Mouse (Mus musculus) lung, postnatal 14 days (tissue): ENCODE measurements at regions not wholly inside any gene's neighbourhood (a gene's known extent, or its start where the extent isn't known, plus 50 kb on each side); places are given as distances from the start of the nearest gene placed in this dataset.

Source experiments
- DNase-seq: peaks from one replicate; pipeline ENCODE4 v3.0.0; 2021

DNA sequence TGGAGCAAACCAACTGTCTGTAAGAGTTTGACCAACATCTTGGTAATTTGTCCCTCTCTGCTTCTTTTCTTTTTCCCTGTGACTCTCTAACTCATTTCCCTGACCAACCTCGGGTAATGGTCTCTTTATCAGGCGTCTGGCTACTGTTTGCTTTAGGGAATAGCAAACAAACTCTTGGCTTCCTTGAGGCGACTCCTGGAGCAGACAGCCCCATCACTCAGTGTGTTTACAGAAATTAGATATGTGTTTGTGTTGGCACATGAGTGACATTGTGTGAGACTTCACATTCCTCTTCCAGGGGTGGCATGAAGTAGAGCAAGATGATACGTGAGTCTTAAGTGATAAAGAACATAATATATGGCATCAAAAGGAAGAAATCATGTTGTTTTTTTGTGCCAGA is 195.7 kb upstream of the Hhip start:
- no peak for DNase-seq

DNA sequence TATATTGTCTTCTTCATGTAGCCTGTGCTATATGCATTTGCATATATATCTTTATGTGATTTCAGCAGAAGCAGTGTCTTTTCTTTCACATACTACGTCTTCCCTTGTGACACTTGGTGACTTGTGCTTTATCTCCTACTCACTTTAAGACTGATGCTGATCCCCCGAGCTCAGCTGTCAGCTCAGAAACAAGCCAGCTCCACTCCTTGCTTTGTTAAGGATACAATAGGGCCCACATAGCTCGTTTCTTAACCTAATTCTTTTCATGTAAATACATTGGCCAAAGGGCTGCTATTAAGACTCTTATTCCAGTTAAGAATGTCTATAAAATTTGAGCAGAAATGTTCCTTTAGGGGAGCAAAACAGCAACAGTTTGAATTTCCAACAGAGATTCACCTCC is 193.8 kb upstream of the Hhip start:
- no peak for DNase-seq

DNA sequence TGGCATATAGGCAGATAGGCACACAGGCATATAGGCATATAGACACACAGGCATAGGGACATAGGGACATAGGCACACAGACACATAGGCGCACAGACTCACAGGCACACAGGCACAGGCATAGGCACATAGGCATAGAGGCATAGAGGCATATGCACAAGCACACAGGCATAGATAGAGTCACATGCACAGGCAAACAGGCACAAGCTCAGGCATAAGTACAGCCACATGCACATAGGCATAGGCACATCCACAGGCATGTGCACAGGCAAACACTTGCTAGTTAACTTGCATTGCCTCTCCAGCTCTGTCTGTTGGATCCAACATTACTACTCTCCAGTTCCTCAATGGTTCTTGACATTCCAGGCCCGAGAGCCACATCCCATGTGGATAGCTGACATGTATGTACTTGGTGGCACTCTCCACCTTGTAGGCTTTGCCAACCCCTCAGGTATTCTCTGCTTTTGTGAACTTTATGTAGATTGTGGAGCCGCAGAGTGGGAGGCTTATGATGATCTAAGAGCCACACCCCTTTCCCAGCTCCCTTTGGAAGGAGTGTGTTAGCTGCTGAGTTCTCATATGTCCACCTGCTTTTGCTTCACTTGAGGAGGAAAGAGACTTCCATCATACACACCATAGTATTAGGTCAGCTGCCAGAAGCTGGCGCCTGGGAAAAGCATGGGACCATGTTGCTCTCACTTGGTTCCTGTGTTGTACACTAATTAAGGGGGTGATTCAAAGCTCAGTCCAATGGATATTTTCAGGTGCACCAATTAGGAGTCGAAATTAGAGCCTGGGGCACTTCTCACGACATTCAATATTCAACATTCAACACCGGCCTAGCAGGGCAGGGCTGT is 192.7 kb upstream of the Hhip start:
- DNase-seq: no peak

DNA sequence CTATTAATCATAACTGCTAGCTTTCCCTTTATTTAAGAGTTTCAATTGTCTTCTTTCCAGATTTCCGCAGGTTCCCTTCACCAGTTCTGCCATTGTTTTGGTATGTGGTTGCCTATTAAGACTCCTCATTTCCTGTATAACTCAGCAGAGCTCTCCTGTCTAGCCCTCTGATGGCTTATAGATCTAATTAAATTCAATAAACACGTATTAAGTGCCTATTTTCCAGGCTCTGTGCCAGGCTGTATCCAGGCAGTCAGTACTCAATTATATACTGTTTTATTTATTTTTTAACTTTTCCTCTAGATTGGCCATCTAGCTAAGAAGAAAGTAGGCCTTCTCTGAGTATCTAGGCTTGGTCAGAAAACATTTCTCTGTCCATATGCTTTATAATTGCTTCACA is 192.0 kb upstream of the Hhip start:
- no peak for DNase-seq

DNA sequence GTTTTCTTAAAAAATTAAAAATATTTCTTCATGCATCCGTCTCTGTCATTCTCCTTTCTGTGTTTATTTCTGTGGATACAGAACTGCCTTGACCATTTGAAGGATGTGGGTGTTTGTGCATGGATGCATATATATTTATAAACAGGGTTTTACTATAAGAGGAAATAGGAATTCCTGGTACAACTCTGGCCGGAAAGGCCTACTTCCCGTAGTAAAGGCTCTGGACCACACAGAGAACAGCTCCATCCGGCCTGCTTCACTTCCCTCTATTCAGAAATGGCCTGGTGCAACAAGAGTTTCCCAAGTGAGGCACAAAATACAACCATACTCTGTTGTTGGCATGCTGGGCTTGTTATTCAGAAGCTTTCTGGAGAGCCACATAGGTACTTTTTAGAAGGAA is 182.1 kb upstream of the Hhip start:
- DNase-seq: no peak

DNA sequence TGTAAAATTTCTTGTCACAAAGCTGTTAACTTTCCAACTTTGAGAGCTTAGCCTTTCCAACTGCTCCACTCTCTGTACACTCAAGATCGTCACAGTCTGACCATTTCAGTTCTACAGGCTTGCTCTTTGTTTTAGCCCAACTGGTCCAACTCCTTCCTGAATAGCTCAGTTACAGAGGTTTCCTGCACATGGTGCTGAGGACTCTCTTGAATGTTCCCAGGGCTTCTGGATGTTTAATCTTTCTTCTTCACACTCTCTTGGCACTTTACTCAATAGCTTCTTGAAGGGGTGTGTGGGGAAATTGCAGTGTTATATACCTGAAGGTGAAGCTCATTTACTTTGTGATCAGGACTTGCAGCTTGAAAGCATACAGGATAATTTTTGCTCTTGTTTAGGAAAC is 152.6 kb upstream of the Hhip start:
- no peak for DNase-seq

DNA sequence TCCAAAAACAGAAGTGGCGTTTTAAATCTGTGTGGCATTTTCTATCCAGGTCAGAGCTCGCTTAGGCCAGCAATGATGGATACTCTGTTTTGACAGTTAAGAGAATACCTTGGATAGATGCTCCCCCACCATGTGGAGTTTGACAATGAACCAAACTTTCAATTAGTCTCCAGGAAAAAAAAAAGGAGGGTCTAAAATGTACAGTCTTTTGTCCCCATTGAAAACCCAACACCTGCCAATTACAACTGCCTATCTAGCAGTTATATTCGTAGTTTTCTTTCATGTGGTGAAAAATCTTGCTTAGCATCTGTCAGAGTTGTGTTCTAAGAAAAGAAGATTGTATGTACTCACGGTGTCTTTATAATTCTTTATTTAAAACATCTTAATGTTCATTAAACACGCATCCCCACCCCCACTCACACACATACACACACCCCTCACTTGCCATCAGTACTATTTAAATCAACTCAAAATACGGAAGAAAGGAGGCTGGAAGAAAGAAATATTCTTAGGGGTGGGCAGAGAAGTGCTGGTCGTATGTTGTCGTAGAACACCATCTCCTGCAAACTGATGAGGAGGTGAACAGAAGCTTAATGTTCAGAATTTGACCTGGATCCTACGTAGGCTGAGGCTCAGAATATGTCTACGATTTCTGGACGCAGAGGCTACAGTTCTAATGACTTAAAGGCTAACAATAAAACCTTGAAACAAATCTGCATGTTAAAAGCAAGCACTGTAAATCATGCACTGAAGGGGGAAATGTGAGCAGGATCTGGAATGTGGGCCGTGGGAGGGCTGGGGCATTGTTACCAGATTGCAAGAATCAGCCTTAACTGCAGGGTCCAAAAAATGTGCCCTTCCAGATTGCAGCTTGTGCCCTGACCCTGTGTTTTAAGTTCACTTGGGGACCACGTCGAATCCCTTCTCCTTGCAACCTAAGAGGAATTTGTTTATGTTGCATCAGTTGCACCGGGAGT is 147.2 kb upstream of the Hhip start:
- no peak for DNase-seq

DNA sequence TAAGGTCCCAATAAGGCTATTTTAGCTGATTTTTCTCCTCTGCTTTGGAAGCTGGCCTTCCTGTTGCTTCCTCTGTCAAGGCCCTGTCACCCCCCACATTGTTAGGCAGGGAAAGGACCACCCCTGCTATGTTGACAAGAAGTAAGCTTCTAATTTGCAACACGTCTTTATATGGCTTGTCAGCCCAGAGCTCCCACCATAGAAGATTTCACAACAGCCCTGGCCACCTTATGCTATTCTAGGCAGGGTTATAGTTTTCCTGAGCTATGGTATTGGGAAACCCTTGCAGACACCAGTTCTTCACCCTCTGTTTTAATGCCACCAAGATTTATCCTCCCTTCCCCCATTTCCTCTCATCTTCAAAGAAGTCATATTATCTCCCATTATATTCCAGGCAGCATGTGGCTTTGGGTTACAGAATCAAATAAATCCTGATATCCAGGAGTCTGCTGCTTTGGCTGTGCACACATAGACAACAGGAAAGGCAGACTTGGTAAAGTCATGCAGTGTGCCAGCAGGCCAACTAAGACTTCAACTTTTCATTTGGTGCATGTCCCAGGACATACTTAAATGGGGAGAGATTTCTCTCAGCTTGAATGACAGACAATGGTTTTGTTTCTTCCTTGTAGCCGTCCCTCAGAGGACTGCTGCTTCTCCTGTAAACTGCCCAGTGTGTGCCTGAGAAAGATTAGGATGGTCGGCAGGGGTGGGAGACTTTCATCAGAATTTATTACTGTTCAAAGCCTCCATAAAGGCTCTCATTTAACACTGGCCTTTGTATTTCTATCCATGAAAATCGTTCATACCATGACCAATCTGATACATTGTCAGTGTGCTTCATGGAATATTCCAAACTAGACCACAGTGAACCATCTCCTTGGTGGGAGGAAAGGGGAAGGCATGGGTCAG is 146.2 kb upstream of the Hhip start:
- DNase-seq: peak; percentile 8

DNA sequence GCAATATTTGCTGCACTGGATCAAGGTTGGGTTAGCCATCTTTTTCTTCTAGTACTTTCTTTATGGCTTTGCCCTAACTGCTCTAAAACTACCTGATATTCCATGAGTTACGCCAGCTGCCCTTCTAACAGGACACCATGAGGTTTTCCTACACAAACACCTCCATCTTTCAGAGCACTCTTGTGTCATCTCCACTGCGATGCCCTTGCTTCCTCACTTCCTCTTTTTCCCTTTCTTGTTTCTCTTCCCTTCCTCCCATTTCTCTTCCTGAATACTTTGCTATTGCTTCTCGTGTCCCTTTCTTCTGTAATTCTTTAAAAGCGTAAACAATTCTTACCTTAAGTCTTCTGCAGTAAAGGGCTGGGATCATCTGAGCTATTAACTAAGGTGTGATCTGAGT is 139.9 kb upstream of the Hhip start:
- DNase-seq: no peak

DNA sequence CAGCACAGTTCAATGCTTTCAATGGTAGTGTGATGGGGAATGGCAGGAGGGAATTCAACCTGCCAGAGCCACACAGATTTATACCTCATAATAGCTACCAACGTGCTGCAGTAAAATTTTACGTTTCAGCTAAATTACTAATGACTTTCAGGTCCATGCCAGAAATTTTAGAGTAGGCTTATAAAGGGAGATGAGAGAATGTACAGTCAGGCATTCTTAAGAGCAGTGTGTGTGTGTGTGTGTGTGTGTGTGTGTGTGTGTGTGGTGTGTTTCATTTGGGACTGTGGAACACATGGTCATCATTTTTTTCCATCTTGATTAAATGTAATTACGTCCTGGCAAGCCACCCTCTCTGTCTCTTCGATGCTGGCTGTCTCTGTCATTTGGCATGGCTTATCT is 132.7 kb upstream of the Hhip start:
- DNase-seq: no peak

DNA sequence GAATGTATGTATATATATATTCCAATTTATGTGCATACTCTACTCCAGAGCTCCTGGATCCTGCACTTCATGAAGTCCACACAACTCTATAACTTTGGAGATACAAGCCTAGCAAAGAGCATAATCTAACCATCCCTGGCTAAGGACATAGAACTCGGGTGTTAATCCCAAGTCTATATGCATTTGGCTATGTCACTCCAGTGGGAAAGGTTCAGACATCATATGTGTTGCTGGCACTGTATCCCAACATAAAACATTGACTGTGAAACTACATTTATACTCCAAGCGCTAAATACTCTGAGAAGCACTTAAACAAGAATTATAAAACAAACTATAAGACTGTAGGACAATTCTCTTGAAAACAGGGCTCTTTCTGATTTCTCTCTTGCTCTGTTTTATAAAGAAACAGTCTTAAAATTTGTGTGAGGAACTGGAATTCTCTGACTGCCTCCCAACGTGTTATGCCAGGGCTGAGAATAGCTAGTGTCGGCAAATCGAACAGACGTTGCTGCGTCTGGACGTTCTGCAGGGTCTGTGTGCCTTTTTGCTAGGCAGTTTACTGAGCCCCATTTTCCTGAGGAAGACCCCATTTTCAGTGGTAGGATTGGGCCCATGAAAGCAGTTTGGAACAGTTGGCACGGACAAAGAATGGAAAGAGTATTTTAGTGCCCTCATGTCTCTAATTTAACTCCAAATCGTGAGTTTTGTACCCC is 132.1 kb upstream of the Hhip start:
- DNase-seq: no peak

DNA sequence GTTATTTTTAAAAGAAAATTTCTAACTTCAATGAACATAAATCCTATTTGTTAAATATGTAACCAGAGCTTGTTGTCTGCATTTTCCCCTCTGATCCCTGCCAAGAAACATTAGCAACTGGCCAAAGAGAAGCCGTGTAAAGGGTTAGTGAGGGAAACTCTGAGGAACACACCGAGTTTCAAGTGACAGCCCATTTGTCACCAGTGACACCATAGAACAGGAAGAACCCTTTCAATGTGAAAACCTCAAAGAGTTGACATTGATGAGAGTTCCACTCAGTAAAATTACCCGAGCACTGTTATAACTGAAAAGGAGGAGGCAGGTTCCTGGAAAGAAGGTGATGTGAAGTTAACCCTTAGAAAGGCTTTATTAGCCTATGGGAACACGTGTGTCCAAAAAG is 127.5 kb upstream of the Hhip start:
- DNase-seq: no peak

DNA sequence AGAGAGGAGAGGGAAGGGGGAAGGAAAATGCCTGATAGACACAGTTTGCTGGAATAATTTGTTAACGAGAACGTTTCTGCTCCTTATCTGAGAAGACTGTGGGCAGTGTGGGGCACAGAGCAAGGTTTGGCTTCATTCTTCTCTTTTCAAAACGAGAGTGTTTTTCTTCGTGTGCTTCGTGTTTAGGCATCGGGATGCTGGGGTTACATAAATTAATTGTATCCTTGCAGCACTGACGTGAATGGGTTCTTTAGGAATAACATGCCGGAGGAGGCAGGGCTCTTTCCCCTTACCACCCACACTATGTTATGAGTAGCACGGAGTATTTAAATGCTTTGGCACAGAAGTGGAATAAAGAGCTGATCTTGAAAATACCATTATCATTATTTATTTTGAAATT is 110.9 kb upstream of the Hhip start:
- no peak for DNase-seq

DNA sequence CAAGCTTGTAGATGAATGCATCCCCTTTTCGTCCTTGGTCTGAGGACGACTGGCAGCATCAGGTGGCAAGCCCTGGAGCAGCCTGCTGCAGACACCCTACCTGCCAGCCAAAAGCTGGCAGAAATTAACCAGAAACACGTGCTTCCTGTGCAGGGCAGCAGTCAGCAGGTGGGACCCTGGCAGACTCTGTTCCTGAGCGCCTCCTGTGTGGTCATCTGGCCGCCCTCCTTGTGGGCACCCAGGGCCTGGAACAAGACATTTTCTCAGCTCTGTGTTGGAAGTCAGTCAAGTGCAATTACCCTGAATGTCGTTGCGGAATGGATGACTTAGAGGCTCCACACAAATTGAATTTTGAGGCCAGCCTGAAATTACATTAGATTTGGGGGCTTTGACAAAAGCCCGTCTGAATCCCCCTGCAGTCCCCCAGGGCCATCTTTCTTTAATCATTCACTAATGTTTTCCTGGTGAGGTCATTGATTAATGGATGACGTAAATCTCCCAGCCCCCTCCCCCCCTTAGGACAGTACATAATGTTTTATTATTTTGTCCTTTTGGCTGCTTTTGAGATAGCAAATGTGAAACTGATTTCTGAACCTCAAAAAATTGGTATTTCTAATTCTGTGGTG is 91.8 kb upstream of the Hhip start:
- no peak for DNase-seq

DNA sequence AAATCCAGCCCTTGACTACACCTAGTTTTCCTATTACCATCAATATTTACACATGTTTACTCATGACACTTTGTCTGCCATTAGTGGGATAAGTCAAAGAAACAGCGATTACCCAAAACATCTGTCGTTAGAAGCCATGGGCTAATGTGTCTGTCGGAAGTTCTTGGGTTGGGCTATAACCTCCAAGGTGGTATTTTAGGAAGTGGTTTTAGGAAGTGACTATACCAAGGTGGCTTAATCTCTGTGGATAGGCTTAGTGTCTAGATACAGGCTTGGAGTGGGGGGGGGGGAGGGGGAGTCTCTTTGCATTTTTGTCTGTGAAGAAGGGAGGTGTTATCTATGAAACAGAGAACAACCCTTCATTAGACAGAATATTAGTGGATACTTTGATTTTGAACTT is 90.1 kb upstream of the Hhip start:
- DNase-seq: no peak

DNA sequence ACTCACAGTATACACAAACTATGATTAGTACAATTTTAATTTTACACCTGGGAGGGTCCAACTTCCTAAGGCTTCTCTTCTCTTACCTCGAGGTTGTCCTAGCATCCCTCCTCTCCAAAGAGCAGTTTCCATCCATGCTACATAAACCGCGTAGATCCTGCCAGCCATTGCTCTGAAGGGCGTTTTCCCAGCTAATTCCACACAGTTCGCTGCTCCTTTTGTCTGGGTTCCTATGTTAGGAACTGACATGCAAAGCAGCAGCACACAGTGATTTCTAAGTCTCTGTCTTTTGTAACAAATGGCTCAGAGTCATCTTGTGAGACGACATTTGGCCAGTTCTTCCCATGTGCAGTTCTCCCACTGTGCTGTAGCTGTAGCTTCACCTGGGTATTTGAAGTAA is 80.7 kb upstream of the Hhip start:
- no peak for DNase-seq

DNA sequence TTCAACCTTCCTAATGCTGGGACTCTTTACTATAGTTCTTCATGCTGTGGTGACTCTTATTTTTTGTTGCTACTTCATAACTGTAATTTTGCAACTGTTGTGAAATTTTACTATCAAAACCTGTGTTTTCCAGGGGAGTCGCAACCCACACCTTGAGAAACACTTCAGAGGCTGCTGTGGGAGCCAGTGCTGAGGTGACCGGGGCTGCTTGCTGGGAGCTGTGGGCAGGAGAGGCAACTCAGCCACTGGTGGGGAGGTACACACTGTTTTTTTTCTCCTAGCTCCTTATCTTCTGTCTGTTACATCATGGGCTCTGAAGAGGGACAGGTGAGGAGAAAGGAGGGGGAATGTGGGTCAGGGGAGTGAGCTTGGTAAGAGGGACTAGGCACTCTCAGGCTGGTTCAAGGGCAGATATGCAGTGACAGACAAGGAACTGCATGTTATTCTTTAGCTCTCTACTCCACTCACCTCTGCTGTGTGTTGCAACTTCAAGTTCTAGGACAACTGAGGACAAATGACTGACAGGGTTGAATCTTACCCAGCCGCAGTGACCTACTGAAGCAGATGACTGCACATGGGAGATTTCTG is 62.7 kb upstream of the Hhip start:
- no peak for DNase-seq

DNA sequence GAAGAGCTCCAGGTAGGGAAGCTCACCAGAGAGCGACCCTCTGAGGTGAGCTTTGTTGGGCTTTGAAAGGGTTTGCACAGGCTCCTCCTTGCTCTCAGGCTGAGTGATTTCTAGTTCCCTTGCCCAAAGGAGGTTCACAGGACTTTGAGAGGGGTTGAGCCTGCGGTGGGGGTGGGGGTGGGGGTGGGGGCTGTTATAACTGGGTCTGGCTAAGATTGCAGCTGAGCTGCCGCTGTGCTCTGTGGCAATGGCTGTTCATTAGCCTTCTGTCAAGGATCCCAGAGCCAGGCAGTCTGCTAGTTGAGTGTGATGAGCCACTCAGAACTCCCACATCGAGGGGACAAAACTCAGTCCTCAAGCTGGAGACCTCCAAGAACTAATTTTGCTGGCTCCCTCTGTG is 59.5 kb upstream of the Hhip start:
- no peak for DNase-seq
